Mouse (Mus musculus) layer of hippocampus, adult 18-20 months (tissue): ENCODE data around the gene Hydin. TPM values are rescaled to one million over a fixed set of nuclear protein-coding genes. Genes with fewer than 3 reads are reported as not detected.

Experiments used
- DNase-seq, 2 experiments: peaks; one replicate each; pipeline ENCODE4 v3.0.0; 2022; ENCODE audit warnings: low spot score in 2 of 2
- total RNA-seq, 2 experiments: library from RNA; stranded (reverse); gene quantifications; 2 replicates each; pipeline ENCODE4 v1.2.3; 2021

Gene Hydin
- total RNA-seq, 2 experiments from 2014 or later: 0.41 to 0.64 TPM

- peak in 1 of 2 experiments; percentile 72 for DNase-seq
Measured at GRCm38 (mm10) chr8:110629245-110630063, 362.7 kb downstream of the Hydin start.

GRCm38 (mm10) chr8:110630079-110630478, 363.3 kb downstream of the Hydin start:
- no peak for DNase-seq

- no peak for DNase-seq
Measured at GRCm38 (mm10) chr8:110630571-110631071, 363.8 kb downstream of the Hydin start.

- no peak for DNase-seq
Measured at GRCm38 (mm10) chr8:110631201-110631600, 364.4 kb downstream of the Hydin start.

GRCm38 (mm10) chr8:110633814-110634213, 367.0 kb downstream of the Hydin start:
- no peak for DNase-seq

- DNase-seq: no peak
Measured at GRCm38 (mm10) chr8:110636182-110636581, 369.4 kb downstream of the Hydin start.

- DNase-seq: no peak
Measured at GRCm38 (mm10) chr8:110642331-110642730, 375.6 kb downstream of the Hydin start.

GRCm38 (mm10) chr8:110643177-110643576, 376.4 kb downstream of the Hydin start:
- DNase-seq: no peak

- DNase-seq: no peak
Measured at GRCm38 (mm10) chr8:110644422-110644821, 377.6 kb downstream of the Hydin start.

GRCm38 (mm10) chr8:110644901-110645300, 378.1 kb downstream of the Hydin start:
- DNase-seq: no peak

- no peak for DNase-seq
Measured at GRCm38 (mm10) chr8:110645340-110645739, 378.6 kb downstream of the Hydin start.

GRCm38 (mm10) chr8:110646064-110646463, 379.3 kb downstream of the Hydin start:
- peak; percentile 57 to 77 for DNase-seq

- DNase-seq: no peak
Measured at GRCm38 (mm10) chr8:110648577-110648976, 381.8 kb downstream of the Hydin start.

- DNase-seq: no peak
Measured at GRCm38 (mm10) chr8:110649286-110649685, 382.5 kb downstream of the Hydin start.

- DNase-seq: no peak
Measured at GRCm38 (mm10) chr8:110650838-110651237, 384.1 kb downstream of the Hydin start.

GRCm38 (mm10) chr8:110651847-110652246, 385.1 kb downstream of the Hydin start:
- no peak for DNase-seq

GRCm38 (mm10) chr8:110654075-110655060, 387.6 kb downstream of the Hydin start:
- no peak for DNase-seq

- DNase-seq: no peak
Measured at GRCm38 (mm10) chr8:110655827-110656226, 389.1 kb downstream of the Hydin start.

GRCm38 (mm10) chr8:110657661-110658060, 390.9 kb downstream of the Hydin start:
- no peak for DNase-seq
